Mouse (Mus musculus) urinary bladder, adult 2 months (tissue): Measurements from ENCODE around the gene Car15. TPM values are rescaled to one million over a fixed set of nuclear protein-coding genes. Genes with fewer than 3 reads are reported as not detected.

Experiments
- DNase-seq: peaks from one replicate; pipeline ENCODE4 v3.0.0; 2022; ENCODE audit warnings: low spot score
- polyA plus RNA-seq: library from polyadenylated mRNA; depleted of rRNA; stranded (reverse); fragments of >200 nt; gene quantifications from 2 replicates; pipeline ENCODE4 v1.2.3, GENCODE M21; 2012; rRNA removed

The Car15 gene
- polyA plus RNA-seq, 1 experiment: 4.0 TPM

DNA sequence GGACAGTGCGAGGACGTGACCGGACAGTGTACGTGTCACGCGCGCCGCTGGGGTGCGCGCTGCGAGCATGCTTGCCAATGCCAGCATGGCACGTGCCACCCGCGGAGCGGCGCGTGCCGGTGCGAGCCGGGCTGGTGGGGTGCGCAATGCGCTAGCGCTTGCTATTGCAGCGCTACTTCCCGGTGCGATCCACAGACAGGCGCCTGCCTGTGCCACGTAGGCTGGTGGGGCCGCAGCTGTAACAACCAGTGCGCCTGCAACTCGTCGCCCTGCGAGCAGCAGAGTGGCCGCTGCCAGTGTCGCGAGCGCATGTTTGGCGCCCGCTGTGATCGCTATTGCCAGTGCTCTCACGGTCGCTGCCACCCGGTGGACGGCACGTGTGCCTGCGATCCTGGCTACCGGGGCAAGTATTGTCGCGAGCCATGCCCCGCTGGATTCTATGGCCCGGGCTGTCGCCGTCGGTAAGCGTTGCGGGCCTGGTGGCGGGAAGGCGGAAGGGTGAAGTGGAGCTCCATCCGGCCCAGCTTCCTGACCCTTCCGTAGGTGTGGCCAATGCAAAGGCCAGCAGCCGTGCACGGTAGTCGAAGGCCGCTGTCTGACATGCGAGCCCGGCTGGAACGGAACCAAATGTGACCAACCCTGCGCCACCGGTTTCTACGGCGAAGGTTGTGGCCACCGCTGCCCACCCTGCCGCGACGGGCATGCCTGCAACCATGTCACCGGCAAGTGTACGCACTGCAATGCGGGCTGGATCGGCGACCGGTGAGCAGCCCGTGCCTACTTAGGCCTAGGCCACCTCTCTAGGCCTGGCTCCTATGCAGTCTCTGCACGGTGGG, 35.1 kb downstream of the Car15 start:
- no peak for DNase-seq

DNA sequence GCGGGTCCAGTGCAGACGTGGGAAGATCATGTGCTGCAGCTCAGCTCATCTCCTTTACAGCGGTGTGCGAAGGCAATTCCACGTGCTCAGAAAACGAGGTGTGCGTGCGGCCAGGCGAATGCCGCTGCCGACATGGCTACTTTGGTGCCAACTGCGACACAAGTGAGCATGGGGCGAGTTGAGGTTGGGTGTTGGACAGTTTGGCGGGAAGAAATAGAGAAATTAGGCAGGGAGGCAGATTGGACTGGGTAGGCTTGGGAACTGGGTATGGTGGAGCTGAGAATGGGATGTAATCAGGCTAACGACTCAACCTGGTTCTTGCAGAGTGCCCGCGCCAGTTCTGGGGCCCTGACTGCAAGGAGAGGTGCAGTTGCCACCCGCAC, 35.7 kb downstream of the Car15 start:
- DNase-seq: no peak

GRCm38 (mm10) chr16:17801777-17802455, 36.2 kb downstream of the Car15 start:
- no peak for DNase-seq

DNA sequence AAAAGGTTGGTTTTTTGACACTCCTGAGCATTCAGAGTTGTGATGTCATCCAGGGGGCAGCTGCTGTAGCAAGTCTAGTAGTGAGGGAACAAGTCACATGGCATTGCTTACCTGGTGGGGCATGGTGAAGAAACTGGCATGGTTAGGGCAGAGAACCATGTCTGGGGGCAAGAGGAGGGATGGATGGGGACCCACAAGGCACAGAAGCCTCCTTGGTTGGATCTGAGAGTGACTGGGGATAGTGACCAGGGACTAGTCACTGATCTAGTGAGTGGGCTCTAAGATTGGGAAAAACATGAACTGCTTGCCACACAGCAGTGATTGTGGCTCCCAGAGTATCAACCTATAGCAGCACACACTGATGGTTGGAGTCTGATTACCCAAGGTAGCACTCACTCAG, 38.6 kb downstream of the Car15 start:
- DNase-seq: no peak

DNA sequence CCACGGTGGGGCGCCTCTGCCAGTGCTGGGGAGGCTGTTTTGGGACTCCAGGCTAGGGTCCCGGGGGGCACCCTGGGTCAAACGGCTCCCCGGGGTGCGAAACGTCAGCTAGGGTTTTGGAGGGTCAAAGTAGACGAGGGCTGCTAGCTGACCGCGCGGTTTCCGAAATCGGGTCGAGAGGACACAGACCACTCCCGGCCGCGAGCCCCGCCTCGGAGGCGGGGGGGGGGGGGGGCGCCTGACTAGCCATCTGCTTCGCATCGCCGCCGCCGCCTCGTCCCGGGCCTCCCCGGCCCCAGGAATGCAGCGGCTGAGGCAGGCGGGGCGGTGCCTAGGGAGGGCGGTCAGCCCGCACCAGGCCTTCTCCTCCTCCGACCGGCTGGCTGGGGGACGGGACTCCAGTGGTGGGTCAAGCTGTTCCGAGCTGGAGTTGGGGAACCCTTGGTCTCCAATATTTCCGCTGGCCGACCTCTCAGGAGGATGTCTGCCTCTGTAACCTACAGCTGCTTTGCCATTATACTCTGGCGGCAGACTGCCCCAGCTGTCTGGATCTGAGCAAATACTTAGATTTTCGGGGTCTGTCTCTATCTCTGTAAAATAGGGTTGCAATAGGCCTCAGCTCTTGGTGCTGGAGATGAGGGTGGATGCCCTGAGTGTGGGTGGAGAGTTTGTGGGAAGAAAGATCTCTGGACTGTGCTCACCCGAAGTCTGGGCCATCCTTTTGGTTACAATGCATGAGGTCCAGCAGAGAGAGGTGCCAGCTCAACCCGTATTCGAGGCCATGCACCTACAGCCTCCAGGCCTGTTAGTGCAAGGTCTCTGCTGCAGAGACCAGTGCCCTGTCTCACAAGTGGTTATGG, 39.6 kb downstream of the Car15 start:
- no peak for DNase-seq

DNA sequence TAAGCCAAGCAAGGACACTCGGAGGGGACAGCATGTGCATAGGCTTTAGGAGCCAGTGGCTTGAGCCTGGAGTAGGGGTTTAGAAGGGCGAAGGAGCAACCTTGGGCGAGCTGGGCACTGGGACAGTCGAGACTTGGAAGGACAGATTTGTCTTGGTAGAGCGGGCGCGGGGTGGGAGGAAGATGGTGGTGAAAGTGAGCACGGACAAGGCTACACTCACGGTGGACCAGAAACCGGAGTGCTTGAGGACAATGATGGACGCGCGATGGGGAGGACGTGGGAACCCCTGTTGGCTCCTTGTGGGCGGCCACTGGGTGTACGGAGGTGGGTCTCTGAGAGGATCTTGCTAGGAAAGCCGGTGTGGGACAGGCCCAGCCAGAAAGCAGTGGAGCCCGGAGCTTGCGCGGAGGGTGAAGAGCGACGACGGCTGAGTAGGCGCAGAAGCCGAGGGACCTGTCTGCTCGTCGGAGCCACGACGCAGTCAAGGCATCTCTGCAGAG, 40.3 kb downstream of the Car15 start:
- no peak for DNase-seq

GRCm38 (mm10) chr16:17796971-17797811, 41.0 kb downstream of the Car15 start, which contains the start of gene Scarf2:
TSS of gene Scarf2 (plus strand) at chr16:17797282.
- DNase-seq: no peak

GRCm38 (mm10) chr16:17796519-17796918, 41.6 kb downstream of the Car15 start:
- no peak for DNase-seq

- no peak for DNase-seq
Observed at GRCm38 (mm10) chr16:17795643-17796042, 42.5 kb downstream of the Car15 start.

DNA sequence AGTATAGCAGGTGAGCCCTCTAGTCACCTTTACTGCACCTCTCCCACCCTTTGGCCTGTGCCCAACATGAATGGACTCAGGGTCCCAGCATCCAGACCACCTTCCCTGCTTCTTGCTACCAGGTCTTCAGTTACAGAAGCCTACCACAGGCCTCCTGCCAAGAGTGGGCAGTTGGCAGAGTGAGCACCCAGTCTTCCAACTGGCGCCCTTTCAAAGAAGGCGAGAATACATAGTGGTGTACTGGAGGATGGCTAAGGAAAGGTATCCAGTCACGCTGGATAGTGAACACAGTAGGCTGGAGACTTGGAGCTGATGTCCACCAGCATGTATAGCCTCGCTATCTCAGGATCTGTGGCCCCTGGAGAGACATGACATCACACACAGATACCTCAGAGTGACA, 44.1 kb downstream of the Car15 start:
- DNase-seq: no peak

DNA sequence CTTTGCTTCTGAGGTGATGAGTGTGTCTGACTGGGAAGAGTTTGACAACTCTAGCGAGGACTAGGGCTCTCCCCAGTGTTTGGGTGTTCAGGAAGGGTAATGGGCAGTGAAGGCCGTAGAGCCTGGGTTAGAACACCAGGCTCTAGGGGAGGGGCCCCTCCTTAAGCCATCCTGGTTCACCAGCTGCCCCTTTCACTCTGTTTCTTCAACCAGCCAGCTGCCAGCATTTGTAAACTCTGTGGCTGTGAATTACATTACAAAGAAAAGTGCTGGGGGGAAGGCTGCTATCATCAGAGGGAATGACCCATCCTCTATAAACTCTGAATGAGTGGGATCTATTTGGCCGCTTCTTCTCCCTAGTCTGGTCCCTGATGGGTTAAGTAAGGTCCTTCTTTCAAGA, 45.4 kb downstream of the Car15 start:
- no peak for DNase-seq

DNA sequence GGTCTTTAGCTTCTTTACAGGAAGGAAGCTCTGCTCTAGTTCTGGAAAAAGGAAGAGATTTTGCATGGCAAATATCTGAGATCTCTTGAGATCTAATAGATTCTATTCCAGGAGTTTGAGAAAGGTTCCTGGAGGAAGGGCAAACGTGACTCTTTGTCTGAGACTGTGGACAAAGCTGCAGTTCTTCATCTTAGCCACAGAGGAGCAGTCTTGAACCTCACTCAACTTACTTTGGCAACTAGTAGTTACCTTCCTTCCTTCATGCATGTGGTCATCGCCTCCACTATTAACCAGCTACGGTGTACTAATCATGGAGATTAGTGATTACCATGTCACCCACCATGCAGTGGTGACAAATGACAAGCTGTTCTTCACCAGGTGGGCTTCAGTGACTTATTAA, 52.8 kb downstream of the Car15 start:
- DNase-seq: no peak

Other genes starting within 250 kb of the Car15 start
- 33.1 and 36.3 TPM in 2 replicates for gene Smpd4, start 219.0 kb downstream of the Car15 start, polyA plus RNA-seq
- 1.5 and 2.7 TPM in 2 replicates for gene Ccdc74a, start 191.9 kb downstream of the Car15 start, polyA plus RNA-seq
- 36.5 and 56.4 TPM in 2 replicates for gene Med15, start 105.5 kb downstream of the Car15 start, polyA plus RNA-seq
- 38.8 and 40.9 TPM in 2 replicates for gene Klhl22, start 78.7 kb downstream of the Car15 start, polyA plus RNA-seq
- 36.0 and 45.5 TPM in 2 replicates for gene Scarf2, start 41.1 kb downstream of the Car15 start, polyA plus RNA-seq
- gene B830017H08Rik, start 5.2 kb downstream of the Car15 start, polyA plus RNA-seq: not detected in 2 replicates
- 0.60 and 0.70 TPM in 2 replicates for gene Gm20518, start 53.3 kb upstream of the Car15 start, polyA plus RNA-seq
- 0.07 and 0.08 TPM in 2 replicates for gene Tssk1, start 55.9 kb upstream of the Car15 start, polyA plus RNA-seq
- 48.7 and 50.0 TPM in 2 replicates for gene Dgcr2, start 60.2 kb upstream of the Car15 start, polyA plus RNA-seq
- not detected in 2 replicates for gene Tssk2, start 60.3 kb upstream of the Car15 start, polyA plus RNA-seq
- gene Ess2, start 73.0 kb upstream of the Car15 start, polyA plus RNA-seq: 26.0 and 26.7 TPM in 2 replicates
- gene Gsc2, start 76.7 kb upstream of the Car15 start, polyA plus RNA-seq: not detected in 2 replicates
- gene Slc25a1, start 89.9 kb upstream of the Car15 start, polyA plus RNA-seq: 67.3 and 77.5 TPM in 2 replicates
- gene Vpreb2, start 142.1 kb upstream of the Car15 start, polyA plus RNA-seq: not detected in 2 replicates
- 105 and 136 TPM in 2 replicates for gene Dgcr6, start 214.5 kb upstream of the Car15 start, polyA plus RNA-seq